Mouse (Mus musculus): Measurements from ENCODE around the gene Plppr5. TPM values are rescaled to one million over a fixed set of nuclear protein-coding genes. Genes with fewer than 3 reads are reported as not detected.

Gene Plppr5
- polyA plus RNA-seq (2015; fragmentation: Nextera tagmentation; extraction: Ambion mirVana) = 1.7 and 1.8 TPM in 2 replicates

DNA sequence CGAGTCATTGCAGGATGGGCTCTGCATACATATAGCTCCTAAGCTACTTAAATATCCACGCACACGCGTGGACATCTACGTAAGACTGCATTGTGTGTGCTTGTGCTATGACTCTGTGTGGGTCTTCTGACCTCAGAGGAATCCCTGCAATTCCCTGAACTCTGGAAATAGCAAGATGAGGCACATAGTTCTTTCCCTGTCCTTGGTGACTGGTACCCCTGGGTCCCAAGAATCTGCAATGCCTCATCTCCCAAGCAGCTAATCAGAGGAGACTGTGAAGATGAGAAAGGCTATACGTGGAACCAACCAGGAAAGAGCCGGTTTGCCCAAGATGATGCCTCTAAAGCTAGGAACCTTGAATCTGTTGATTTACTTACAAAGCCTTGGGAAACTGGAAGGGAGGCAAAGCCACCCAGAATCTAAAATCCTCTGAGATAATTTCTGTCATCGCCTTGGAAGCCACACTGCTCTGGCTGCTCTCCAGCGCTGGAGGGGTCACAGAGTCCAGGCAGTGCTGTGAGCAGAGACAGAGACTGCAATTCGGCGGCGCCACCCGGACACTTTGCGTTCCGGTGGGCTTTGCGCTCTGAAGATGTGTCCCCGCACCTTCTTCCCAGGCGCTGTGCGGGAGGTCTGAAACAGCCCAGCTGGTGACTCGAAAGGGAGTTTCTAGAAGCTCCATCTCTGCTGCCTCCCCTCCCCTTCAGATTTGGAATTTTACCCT is at the start of gene Plppr5:
Plppr5 (plus strand) TSS at position 308 of the 724 bp plus-strand sequence.
- Histone ChIP-seq H3K4me2 (replicated peaks; ENCODE audit: low read depth) (peak within 1 kb of the TSS; percentile 69), H3K27me3 (replicated peaks; ENCODE audit: control insufficient read depth, insufficient read depth, low read length) (peaks cover 20% of the 10 kb centered on the region), H3K27ac (ENCODE audit: low read depth, low read length) (no peak within 1 kb of the TSS), H3K36me3 (ENCODE audit: control insufficient read depth, insufficient read depth) (no peaks in the 10 kb centered on the region), H3K9ac (ENCODE audit: low read depth, low read length) (0 out of 2 replicates have a peak within 1 kb of the TSS, but pooled peaks have one; percentile 31), H3K4me1 (replicated peaks; ENCODE audit: control insufficient read depth, insufficient read depth, low read length) (no peaks in the 10 kb centered on the region), H3K9me3 (ENCODE audit: control insufficient read depth) (no peaks in the 10 kb centered on the region), H3K4me3 (ENCODE audit: low read depth, low read length) (peak within 1 kb of the TSS; percentile 45)
- WGBS = 26% methylated on average over 20 of the region's 20 CpGs
- no peak for ATAC-seq
- TF ChIP-seq CTCF (IDR thresholded peaks at IDR 0.05; ENCODE audit: low read depth) = no peak

DNA sequence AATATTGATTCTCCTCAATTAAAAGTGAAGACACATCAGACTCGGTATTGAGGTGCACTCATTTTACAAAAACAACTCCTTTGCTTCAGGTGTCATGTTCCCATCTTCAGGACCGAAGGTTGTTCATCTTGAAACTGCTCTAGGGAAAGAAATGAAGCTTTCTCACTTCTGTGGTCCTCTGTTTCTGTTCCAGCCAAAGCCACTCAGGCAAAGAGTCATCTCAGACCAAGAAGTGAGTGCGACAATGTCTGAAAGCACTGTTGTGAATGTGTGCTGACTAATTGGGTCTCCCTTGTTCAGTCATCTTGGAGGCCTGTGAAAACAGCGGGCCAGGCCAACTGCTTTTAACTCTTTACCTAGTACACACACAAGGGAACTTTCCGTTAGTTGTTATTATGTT is 24.7 kb upstream of the Plppr5 start:
- H3K27ac ChIP-seq (ENCODE audit: low read depth, low read length) = no peak overlapping the region
- no peak overlapping the region for H3K4me2 ChIP-seq (replicated peaks; ENCODE audit: low read depth)
- WGBS = 81% methylated on average over 5 of the region's 5 CpGs
- no peaks in the 10 kb centered on the region for H3K4me1 ChIP-seq (replicated peaks; ENCODE audit: control insufficient read depth, insufficient read depth, low read length)
- H3K36me3 ChIP-seq (ENCODE audit: control insufficient read depth, insufficient read depth) = no peaks in the 10 kb centered on the region
- no peak for TF ChIP-seq CTCF (IDR thresholded peaks at IDR 0.05; ENCODE audit: low read depth)
- no peak overlapping the region for H3K9ac ChIP-seq (ENCODE audit: low read depth, low read length)
- H3K9me3 ChIP-seq (ENCODE audit: control insufficient read depth) = no peaks in the 10 kb centered on the region
- no peak overlapping the region for H3K4me3 ChIP-seq (ENCODE audit: low read depth, low read length)
- ATAC-seq = no peak
- H3K27me3 ChIP-seq (replicated peaks; ENCODE audit: control insufficient read depth, insufficient read depth, low read length) = no peaks in the 10 kb centered on the region

DNA sequence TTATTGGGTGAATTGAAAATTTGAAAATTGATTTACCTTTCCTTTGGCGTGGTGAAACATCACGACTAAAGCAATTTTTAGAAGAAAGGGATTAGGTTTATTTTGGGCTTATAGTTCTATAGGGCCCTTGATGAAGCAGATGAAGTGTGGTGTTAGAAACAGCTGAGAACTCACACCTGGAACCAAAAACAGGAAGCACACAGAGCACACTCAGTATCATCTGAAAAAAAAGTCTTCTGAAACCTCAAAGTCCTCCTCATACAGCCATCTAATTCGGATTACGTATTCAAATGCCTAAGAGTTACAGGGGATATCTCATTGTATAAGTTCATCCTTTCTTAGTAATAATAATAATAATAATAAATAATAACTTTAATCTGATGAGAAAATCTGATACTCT is 24.1 kb upstream of the Plppr5 start:
- WGBS = 91% methylated on average over 4 of the region's 4 CpGs
- no peak overlapping the region for H3K9ac ChIP-seq (ENCODE audit: low read depth, low read length)
- no peaks in the 10 kb centered on the region for H3K9me3 ChIP-seq (ENCODE audit: control insufficient read depth)
- H3K4me2 ChIP-seq (replicated peaks; ENCODE audit: low read depth) = no peak overlapping the region
- H3K27me3 ChIP-seq (replicated peaks; ENCODE audit: control insufficient read depth, insufficient read depth, low read length) = no peaks in the 10 kb centered on the region
- H3K4me1 ChIP-seq (replicated peaks; ENCODE audit: control insufficient read depth, insufficient read depth, low read length) = no peaks in the 10 kb centered on the region
- H3K4me3 ChIP-seq (ENCODE audit: low read depth, low read length) = no peak overlapping the region
- ATAC-seq = no peak
- H3K36me3 ChIP-seq (ENCODE audit: control insufficient read depth, insufficient read depth) = no peaks in the 10 kb centered on the region
- H3K27ac ChIP-seq (ENCODE audit: low read depth, low read length) = no peak overlapping the region
- TF ChIP-seq CTCF (IDR thresholded peaks at IDR 0.05; ENCODE audit: low read depth) = no peak

GRCm38 (mm10) chr3:117556972-117557371 is 17.7 kb upstream of the Plppr5 start:
- ATAC-seq = no peak
- Histone ChIP-seq H3K36me3 (ENCODE audit: control insufficient read depth, insufficient read depth) (no peaks in the 10 kb centered on the region), H3K4me1 (replicated peaks; ENCODE audit: control insufficient read depth, insufficient read depth, low read length) (no peaks in the 10 kb centered on the region), H3K9ac (ENCODE audit: low read depth, low read length) (no peak overlapping the region), H3K27ac (ENCODE audit: low read depth, low read length) (no peak overlapping the region), H3K4me2 (replicated peaks; ENCODE audit: low read depth) (no peak overlapping the region), H3K4me3 (ENCODE audit: low read depth, low read length) (no peak overlapping the region), H3K9me3 (ENCODE audit: control insufficient read depth) (no peaks in the 10 kb centered on the region), H3K27me3 (replicated peaks; ENCODE audit: control insufficient read depth, insufficient read depth, low read length) (no peaks in the 10 kb centered on the region)
- TF ChIP-seq CTCF (IDR thresholded peaks at IDR 0.05; ENCODE audit: low read depth) = no peak
- 51% methylated on average over 1 of the region's 1 CpGs for WGBS

GRCm38 (mm10) chr3:117575253-117575927 is 754 bp downstream of the Plppr5 start:
- Histone ChIP-seq H3K27ac (ENCODE audit: low read depth, low read length) (no peak overlapping the region), H3K36me3 (ENCODE audit: control insufficient read depth, insufficient read depth) (no peaks in the 10 kb centered on the region), H3K9me3 (ENCODE audit: control insufficient read depth) (no peaks in the 10 kb centered on the region), H3K4me1 (replicated peaks; ENCODE audit: control insufficient read depth, insufficient read depth, low read length) (no peaks in the 10 kb centered on the region), H3K4me2 (replicated peaks; ENCODE audit: low read depth) (peak overlapping the region; percentile 69), H3K4me3 (ENCODE audit: low read depth, low read length) (peak overlapping the region; percentile 45), H3K27me3 (replicated peaks; ENCODE audit: control insufficient read depth, insufficient read depth, low read length) (peaks cover 20% of the 10 kb centered on the region), H3K9ac (ENCODE audit: low read depth, low read length) (0 out of 2 replicates have a peak overlapping the region, but pooled peaks have one; percentile 31)
- WGBS = 1% methylated on average over 72 of the region's 74 CpGs
- peak; percentile 13 for ATAC-seq
- TF ChIP-seq CTCF (IDR thresholded peaks at IDR 0.05; ENCODE audit: low read depth) = no peak

DNA sequence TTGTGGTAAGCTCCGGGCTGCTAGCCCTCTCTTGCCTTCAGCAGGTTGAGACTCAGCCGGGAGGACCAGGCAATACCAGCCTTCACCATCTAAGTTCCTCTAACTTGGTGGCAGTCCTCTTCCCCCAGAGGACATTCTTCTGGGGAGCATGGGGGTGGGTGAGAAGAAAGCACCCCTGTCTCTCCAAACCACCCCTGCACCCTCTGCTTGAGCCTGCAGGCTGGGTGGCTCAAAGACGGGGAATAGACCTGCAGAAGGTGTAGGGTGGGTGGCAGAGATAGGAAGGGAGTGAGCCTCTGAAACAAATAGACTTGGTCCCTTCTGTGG is 1.3 kb downstream of the Plppr5 start:
- Histone ChIP-seq H3K36me3 (ENCODE audit: control insufficient read depth, insufficient read depth) (no peaks in the 10 kb centered on the region), H3K27me3 (replicated peaks; ENCODE audit: control insufficient read depth, insufficient read depth, low read length) (peaks cover 20% of the 10 kb centered on the region), H3K4me3 (ENCODE audit: low read depth, low read length) (peak overlapping the region; percentile 45), H3K4me1 (replicated peaks; ENCODE audit: control insufficient read depth, insufficient read depth, low read length) (no peaks in the 10 kb centered on the region), H3K27ac (ENCODE audit: low read depth, low read length) (no peak overlapping the region), H3K4me2 (replicated peaks; ENCODE audit: low read depth) (peak overlapping the region; percentile 69), H3K9me3 (ENCODE audit: control insufficient read depth) (no peaks in the 10 kb centered on the region), H3K9ac (ENCODE audit: low read depth, low read length) (no peak overlapping the region)
- TF ChIP-seq CTCF (IDR thresholded peaks at IDR 0.05; ENCODE audit: low read depth) = no peak
- no peak for ATAC-seq
- WGBS = 27% methylated on average over 3 of the region's 3 CpGs

All from intestine, postnatal 0 days (tissue).